Mouse (Mus musculus) liver, embryonic 11.5 days (tissue): ENCODE measurements around the gene Zfp784. TPM values are rescaled to one million over a fixed set of nuclear protein-coding genes. Genes with fewer than 3 reads are reported as not detected.
A peak's percentile ranks its signal among the peaks of the same experiment; 100 is the strongest.

Source experiments
- ATAC-seq: fragments of 200-750 bp; cut with Nextera tagmentation; replicated peaks from 2 replicates; pipeline ENCODE4 v1.8.0; 2017; ENCODE audit warnings: moderate number of reproducible peaks, mild to moderate bottlenecking, moderate TSS enrichment, moderate library complexity; ENCODE audit not compliant: low FRiP score
- DNase-seq: peaks from one replicate; pipeline ENCODE4 v3.0.0-alpha.2; 2017; ENCODE audit warnings: low spot score
- H3K27ac ChIP-seq: fragments of 300-500 bp; sonication (generic); 2 replicates; pipeline ENCODE4 v1.5.1; 2014; ENCODE audit warnings: mild to moderate bottlenecking, low read depth, low read length, control low read depth
- H3K27me3 ChIP-seq: fragments of 300-500 bp; sonication (generic); replicated peaks from 2 replicates; pipeline ENCODE4 v1.6.1; 2014; ENCODE audit warnings: low read length, mixed read lengths; ENCODE audit not compliant: control insufficient read depth, insufficient read depth
- H3K36me3 ChIP-seq: fragments of 300-500 bp; sonication (generic); 2 replicates; pipeline ENCODE4 v1.6.1; 2014; ENCODE audit warnings: mild to moderate bottlenecking, low read length, moderate library complexity, mixed read lengths; ENCODE audit not compliant: control insufficient read depth, insufficient read depth
- H3K4me1 ChIP-seq: fragments of 300-500 bp; sonication (generic); replicated peaks from 2 replicates; pipeline ENCODE4 v1.6.1; 2014; ENCODE audit warnings: low read length, mixed read lengths; ENCODE audit not compliant: control insufficient read depth, insufficient read depth
- H3K4me2 ChIP-seq: fragments of 300-500 bp; sonication (generic); 2 replicates; pipeline ENCODE4 v1.6.1; 2014; ENCODE audit warnings: mild to moderate bottlenecking, control low read depth, moderate library complexity
- H3K4me3 ChIP-seq: fragments of 300-500 bp; sonication (generic); 2 replicates; pipeline ENCODE4 v1.5.1; 2014; ENCODE audit warnings: low read depth, low read length, control low read depth
- H3K9ac ChIP-seq: fragments of 300-500 bp; sonication (generic); 2 replicates; pipeline ENCODE4 v1.6.1; 2014; ENCODE audit warnings: low read depth, low read length, control low read depth
- H3K9me3 ChIP-seq: fragments of 300-500 bp; sonication (generic); 2 replicates; pipeline ENCODE4 v1.6.1; 2016; ENCODE audit warnings: low read length, inconsistent platforms, mixed read lengths; ENCODE audit not compliant: control insufficient read depth
- WGBS: fragments of 180-500 bp; shearing (Covaris S2); extraction: QIAGEN DNeasy Blood & Tissue Kit; methylation state at CpG from one replicate; pipeline ENCODE4 v1.1.7; 2014; 5-methylcytosine and 5-hydroxymethylcytosine counted together
- polyA plus RNA-seq: library from polyadenylated mRNA; unstranded; fragments of >200 nt; fragmentation: Nextera tagmentation; extraction: Ambion mirVana; gene quantifications from 2 replicates; pipeline ENCODE4 v1.2.1, GENCODE M21; 2014

The Zfp784 gene
- polyA plus RNA-seq: 2.4 and 2.6 TPM in 2 replicates

GRCm38 (mm10) chr7:5038109-5038732 lies at the start of gene Zfp784:
Gene Zfp784 (minus strand): TSS chr7:5038446.
- under 1% methylated on average over 48 of the region's 48 CpGs for WGBS
- DNase-seq (peak; percentile 96), ATAC-seq (peak; percentile 98)
- H3K9me3 ChIP-seq: no peaks in the 10 kb centered on the region
- peak within 1 kb of the TSS; percentile 66 for H3K4me2 ChIP-seq
- H3K27ac ChIP-seq: peak within 1 kb of the TSS; percentile 94
- H3K4me1 ChIP-seq: peaks cover 6% of the 10 kb centered on the region
- peaks cover 17% of the 10 kb centered on the region; the same call in 1 of the 2 replicates for H3K36me3 ChIP-seq
- peak within 1 kb of the TSS; percentile 84 for H3K9ac ChIP-seq
- H3K4me3 ChIP-seq: peak within 1 kb of the TSS; percentile 75
- H3K27me3 ChIP-seq: no peaks in the 10 kb centered on the region

- H3K9me3 ChIP-seq: no peaks in the 10 kb centered on the region
- no peak overlapping the region for H3K4me2 ChIP-seq
- DNase-seq (no peak), ATAC-seq (no peak)
- H3K27me3 ChIP-seq: no peaks in the 10 kb centered on the region
- H3K27ac ChIP-seq: no peak overlapping the region
- 83% methylated on average over 4 of the region's 4 CpGs for WGBS
- H3K4me3 ChIP-seq: no peak overlapping the region
- H3K9ac ChIP-seq: no peak overlapping the region
- H3K4me1 ChIP-seq: peaks cover 12% of the 10 kb centered on the region
- peaks cover 65% of the 10 kb centered on the region for H3K36me3 ChIP-seq
These were observed 49.6 kb upstream of the Zfp784 start for GRCm38 (mm10) chr7:5087886-5088285.

- Histone ChIP-seq H3K4me2 (no peak overlapping the region), H3K27me3 (no peaks in the 10 kb centered on the region), H3K4me3 (no peak overlapping the region), H3K36me3 (peaks cover 59% of the 10 kb centered on the region), H3K9ac (no peak overlapping the region), H3K27ac (no peak overlapping the region), H3K4me1 (peaks cover 16% of the 10 kb centered on the region), H3K9me3 (no peaks in the 10 kb centered on the region)
- WGBS: 84% methylated on average over 5 of the region's 5 CpGs
- DNase-seq (no peak), ATAC-seq (no peak)
These were observed 48.7 kb upstream of the Zfp784 start for GRCm38 (mm10) chr7:5086921-5087440.

GRCm38 (mm10) chr7:5085512-5085911 lies 47.3 kb upstream of the Zfp784 start:
- Histone ChIP-seq H3K9ac (no peak overlapping the region), H3K27ac (no peak overlapping the region), H3K4me1 (peaks cover 16% of the 10 kb centered on the region), H3K9me3 (no peaks in the 10 kb centered on the region), H3K27me3 (no peaks in the 10 kb centered on the region), H3K4me3 (no peak overlapping the region), H3K36me3 (peaks cover 46% of the 10 kb centered on the region), H3K4me2 (no peak overlapping the region)
- no peak for DNase-seq
- WGBS: 67% methylated on average over 1 of the region's 1 CpGs
- ATAC-seq: no peak

- H3K27ac ChIP-seq: no peak overlapping the region
- no peak overlapping the region for H3K4me3 ChIP-seq
- no peaks in the 10 kb centered on the region for H3K27me3 ChIP-seq
- no peaks in the 10 kb centered on the region for H3K9me3 ChIP-seq
- peaks cover 37% of the 10 kb centered on the region for H3K36me3 ChIP-seq
- ATAC-seq (no peak), DNase-seq (no peak)
- peak overlapping the region; percentile 39; the same call in 1 of the 2 replicates for H3K4me2 ChIP-seq
- H3K9ac ChIP-seq: no peak overlapping the region
- 88% methylated on average over 18 of the region's 18 CpGs for WGBS
- H3K4me1 ChIP-seq: peaks cover 16% of the 10 kb centered on the region
These were observed 45.3 kb upstream of the Zfp784 start for GRCm38 (mm10) chr7:5083325-5084105.

- Histone ChIP-seq H3K4me2 (peak overlapping the region; percentile 75), H3K27ac (peak overlapping the region; percentile 89), H3K4me3 (peak overlapping the region; percentile 83), H3K36me3 (peaks cover 36% of the 10 kb centered on the region), H3K9ac (peak overlapping the region; percentile 87), H3K9me3 (no peaks in the 10 kb centered on the region), H3K4me1 (peaks cover 19% of the 10 kb centered on the region), H3K27me3 (no peaks in the 10 kb centered on the region)
- WGBS: 89% methylated on average over 2 of the region's 2 CpGs
- no peak for ATAC-seq
- DNase-seq: no peak
These were observed 43.7 kb upstream of the Zfp784 start for GRCm38 (mm10) chr7:5081939-5082338.

- H3K4me2 ChIP-seq: peak overlapping the region; percentile 75
- peak overlapping the region; percentile 89 for H3K27ac ChIP-seq
- no peak for DNase-seq
- H3K9ac ChIP-seq: peak overlapping the region; percentile 87
- H3K4me3 ChIP-seq: peak overlapping the region; percentile 83
- H3K27me3 ChIP-seq: no peaks in the 10 kb centered on the region
- H3K9me3 ChIP-seq: no peaks in the 10 kb centered on the region
- ATAC-seq: peak; percentile 48
- peaks cover 40% of the 10 kb centered on the region for H3K36me3 ChIP-seq
- H3K4me1 ChIP-seq: peaks cover 22% of the 10 kb centered on the region
- whole genome bisulfite sequencing: 41% methylated on average over 6 of the region's 6 CpGs
These were observed 43.0 kb upstream of the Zfp784 start for GRCm38 (mm10) chr7:5081241-5081640.

GRCm38 (mm10) chr7:5080815-5081214 lies 42.6 kb upstream of the Zfp784 start:
- 14% methylated on average over 6 of the region's 6 CpGs for whole genome bisulfite sequencing
- Histone ChIP-seq H3K9me3 (no peaks in the 10 kb centered on the region), H3K27me3 (no peaks in the 10 kb centered on the region), H3K9ac (peak overlapping the region; percentile 87), H3K4me3 (peak overlapping the region; percentile 83), H3K36me3 (peaks cover 37% of the 10 kb centered on the region), H3K27ac (peak overlapping the region; percentile 89), H3K4me2 (peak overlapping the region; percentile 75), H3K4me1 (peaks cover 22% of the 10 kb centered on the region)
- no peak for ATAC-seq
- DNase-seq: no peak
